Mouse (Mus musculus) ES-Bruce4 (cell line): ENCODE results near the gene Fam149b.

Experiments used
- EP300 ChIP-seq: IDR thresholded peaks from 2 replicates; pipeline ENCODE4 v1.6.1; 2011; ENCODE audit warnings: low read depth, low read length; ENCODE audit not compliant: insufficient read depth
- POLR2A ChIP-seq: IDR thresholded peaks from one replicate; pipeline ENCODE4 v1.8.1; 2011; ENCODE audit warnings: low read length; ENCODE audit not compliant: insufficient read depth

DNA sequence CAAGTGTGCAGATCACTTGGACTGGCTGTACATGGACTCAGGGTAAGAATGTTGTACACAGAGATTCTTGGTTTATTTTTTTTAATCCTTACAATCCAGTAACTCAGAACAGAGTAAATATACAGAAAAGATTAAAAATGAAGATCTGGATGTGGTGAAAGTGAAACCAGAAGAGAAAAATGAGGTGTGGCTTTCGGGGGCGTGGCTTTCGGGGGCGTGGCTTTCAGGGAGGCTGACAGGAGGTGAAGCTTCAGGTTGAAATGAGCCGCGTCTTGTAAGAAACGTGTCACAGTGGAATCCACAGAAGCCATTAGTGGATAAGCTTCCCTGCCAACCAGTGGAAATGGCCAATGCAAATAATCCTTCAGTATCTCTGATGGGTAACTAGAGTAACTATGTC, 7.1 kb upstream of the Fam149b start:
- TF ChIP-seq POLR2A (no peak), EP300 (no peak)
